Mouse (Mus musculus) heart, embryonic 11.5 days (tissue): ENCODE measurements around the gene Dstyk. TPM values are rescaled to one million over a fixed set of nuclear protein-coding genes. Genes with fewer than 3 reads are reported as not detected.

ENCODE experiments used
- polyA plus RNA-seq: library from polyadenylated mRNA; unstranded; fragments of >200 nt; fragmentation: Nextera tagmentation; extraction: Ambion mirVana; gene quantifications from 2 replicates; pipeline ENCODE4 v1.2.1, GENCODE M21; 2014

The Dstyk gene
- polyA plus RNA-seq, 1 experiment from 2014 or later, result 11.9 TPM

Other genes starting within 250 kb of the Dstyk start
- gene Lemd1, start 226.1 kb upstream of the Dstyk start, polyA plus RNA-seq, result not detected in 2 replicates
- gene AC124108.1, start 226.1 kb upstream of the Dstyk start, polyA plus RNA-seq, result 0.03 TPM in 1 of 2 replicates, not detected in the other
- not detected in 2 replicates for gene Gm10188, start 187.8 kb upstream of the Dstyk start, polyA plus RNA-seq
- 0.45 and 0.56 TPM in 2 replicates for gene Klhdc8a, start 118.9 kb upstream of the Dstyk start, polyA plus RNA-seq
- gene Nuak2, start 101.4 kb upstream of the Dstyk start, polyA plus RNA-seq, result 2.6 and 3.6 TPM in 2 replicates
- gene Tmcc2, start 26.3 kb upstream of the Dstyk start, polyA plus RNA-seq, result 10.4 and 14.6 TPM in 2 replicates
- gene Rbbp5, start 59.8 kb downstream of the Dstyk start, polyA plus RNA-seq, result 32.4 and 40.1 TPM in 2 replicates
- gene Tmem81, start 88.7 kb downstream of the Dstyk start, polyA plus RNA-seq, result 1.1 and 1.3 TPM in 2 replicates
- 0.09 and 0.35 TPM in 2 replicates for gene Cntn2, start 125.7 kb downstream of the Dstyk start, polyA plus RNA-seq